Mouse (Mus musculus) ES-Bruce4 (cell line): ENCODE data around the gene Slc35f6. TPM values are rescaled to one million over a fixed set of nuclear protein-coding genes. Genes with fewer than 3 reads are reported as not detected.
"Not testable (repeated sequence)": the region's sequence is repeated elsewhere in the genome, so short reads cannot be mapped to it uniquely, and the experiment has no call there.

Experiments
- H3K27ac ChIP-seq: 2 replicates; pipeline ENCODE4 v1.5.1; 2012; ENCODE audit warnings: low read length, inconsistent platforms; ENCODE audit not compliant: insufficient read depth
- H3K27me3 ChIP-seq: 2 replicates; pipeline ENCODE4 v1.6.1; 2012; ENCODE audit warnings: mild to moderate bottlenecking, low read length, inconsistent platforms; ENCODE audit not compliant: control insufficient read depth, poor library complexity, insufficient read depth, severe bottlenecking
- H3K36me3 ChIP-seq: 2 replicates; pipeline ENCODE4 v1.6.1; 2012; ENCODE audit warnings: inconsistent platforms, mild to moderate bottlenecking, low read length, moderate library complexity; ENCODE audit not compliant: control insufficient read depth, poor library complexity, insufficient read depth, severe bottlenecking
- H3K4me1 ChIP-seq: one replicate; pipeline ENCODE4 v1.8.1; 2011; ENCODE audit warnings: low read length; ENCODE audit not compliant: control insufficient read depth, insufficient read depth
- H3K4me3 ChIP-seq: 2 replicates; pipeline ENCODE4 v1.5.1; 2011; ENCODE audit warnings: low read depth, mild to moderate bottlenecking, low read length
- H3K9ac ChIP-seq: 2 replicates; pipeline ENCODE4 v1.6.1; 2012; ENCODE audit warnings: low read depth, mild to moderate bottlenecking, inconsistent platforms; ENCODE audit not compliant: poor library complexity, severe bottlenecking
- H3K9me3 ChIP-seq: replicated peaks from 2 replicates; pipeline ENCODE4 v1.6.1; 2012; ENCODE audit warnings: mild to moderate bottlenecking, low read length, inconsistent platforms; ENCODE audit not compliant: control insufficient read depth, poor library complexity, insufficient read depth, severe bottlenecking
- CTCF ChIP-seq: IDR thresholded peaks from one replicate; pipeline ENCODE4 v1.8.1; 2011; ENCODE audit warnings: low read depth, low read length
- EP300 ChIP-seq: IDR thresholded peaks from 2 replicates; pipeline ENCODE4 v1.6.1; 2011; ENCODE audit warnings: low read depth, low read length; ENCODE audit not compliant: insufficient read depth
- POLR2A ChIP-seq: IDR thresholded peaks from one replicate; pipeline ENCODE4 v1.8.1; 2011; ENCODE audit warnings: low read length; ENCODE audit not compliant: insufficient read depth
- polyA plus RNA-seq: library from polyadenylated mRNA; stranded (reverse); fragments of >200 nt; gene quantifications from 2 replicates; pipeline ENCODE4 v1.2.4, GENCODE M21; 2011; ENCODE audit warnings: low read depth; ENCODE audit not compliant: missing spikeins, insufficient read depth, insufficient read length

Slc35f6 gene
- polyA plus RNA-seq, 1 experiment: 17.6 TPM

DNA sequence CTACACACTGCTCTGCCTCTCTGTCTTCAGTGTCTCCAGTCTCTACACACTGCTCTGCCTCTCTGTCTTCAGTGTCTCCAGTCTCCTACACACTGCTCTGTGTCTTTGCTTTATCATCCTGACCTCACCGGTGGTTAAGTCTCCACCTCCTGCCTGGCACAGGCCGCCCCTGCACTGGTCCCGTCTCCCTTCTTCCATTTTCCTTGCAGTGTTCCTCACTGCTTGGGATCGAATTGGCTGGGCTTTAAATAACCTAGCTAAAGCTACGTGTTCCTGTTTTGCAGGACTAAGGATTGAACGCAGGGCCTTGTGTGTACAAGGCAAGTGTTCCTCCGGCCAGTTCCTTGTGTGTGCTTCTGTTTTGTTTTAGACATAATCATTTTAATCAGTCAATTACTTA, 22.4 kb downstream of the Slc35f6 start:
- H3K27ac ChIP-seq: no peak overlapping the region
- no peak overlapping the region for H3K4me3 ChIP-seq
- TF ChIP-seq CTCF: no peak
- no peak for TF ChIP-seq EP300
- no peak for TF ChIP-seq POLR2A
- no peaks in the 10 kb centered on the region for H3K4me1 ChIP-seq
- H3K36me3 ChIP-seq: peaks cover 65% of the 10 kb centered on the region
- no peaks in the 10 kb centered on the region for H3K9me3 ChIP-seq
- H3K27me3 ChIP-seq: no peaks in the 10 kb centered on the region
- no peak overlapping the region for H3K9ac ChIP-seq

DNA sequence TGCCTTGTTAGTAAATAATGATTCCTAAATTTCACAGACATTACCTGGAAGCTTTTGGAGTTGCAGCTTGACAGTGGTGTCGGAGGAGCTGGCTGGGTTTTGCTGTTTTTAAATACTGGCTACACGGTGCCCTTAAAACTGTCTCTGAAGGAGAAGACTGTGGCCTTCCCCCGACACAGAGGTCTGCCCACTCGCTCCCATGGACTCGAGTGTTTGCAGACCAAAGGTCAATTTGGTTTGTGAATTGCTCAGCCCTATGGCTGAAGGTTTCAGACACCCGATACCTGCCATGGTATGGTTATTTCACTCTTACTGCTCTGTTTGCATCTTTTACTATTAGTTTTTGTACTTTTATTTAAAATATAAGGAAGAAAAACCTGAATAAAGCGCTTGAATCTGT, 26.3 kb downstream of the Slc35f6 start:
- Histone ChIP-seq H3K9ac (no peak overlapping the region), H3K27ac (no peak overlapping the region), H3K27me3 (no peaks in the 10 kb centered on the region), H3K9me3 (no peaks in the 10 kb centered on the region), H3K4me1 (no peaks in the 10 kb centered on the region), H3K4me3 (no peak overlapping the region), H3K36me3 (peaks cover 58% of the 10 kb centered on the region)
- TF ChIP-seq CTCF: no peak
- TF ChIP-seq EP300: no peak
- no peak for TF ChIP-seq POLR2A

DNA sequence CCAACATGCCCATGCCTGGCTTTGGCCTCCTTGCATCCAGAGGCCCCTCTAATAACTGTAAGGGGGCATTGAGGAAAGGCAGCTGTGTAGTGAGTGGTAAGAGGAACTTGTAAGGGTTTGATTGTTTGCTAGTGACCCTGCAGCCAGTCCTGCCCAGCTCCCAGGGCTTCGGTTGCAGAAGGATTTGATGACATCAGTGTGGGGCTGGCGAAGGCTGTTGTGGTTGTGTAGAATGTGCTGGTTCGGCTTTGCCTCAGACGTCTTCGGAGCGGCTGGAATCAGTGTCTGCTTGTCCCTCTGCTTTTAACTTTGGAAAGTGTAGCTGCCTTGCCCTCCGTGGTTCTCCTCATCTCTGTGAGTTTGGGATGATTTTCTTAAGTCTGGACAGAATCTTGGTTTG, 29.1 kb downstream of the Slc35f6 start:
- Histone ChIP-seq H3K4me1 (no peaks in the 10 kb centered on the region), H3K36me3 (peaks cover 34% of the 10 kb centered on the region), H3K27me3 (no peaks in the 10 kb centered on the region), H3K9ac (no peak overlapping the region), H3K4me3 (no peak overlapping the region), H3K27ac (no peak overlapping the region), H3K9me3 (no peaks in the 10 kb centered on the region)
- TF ChIP-seq EP300 (no peak), CTCF (no peak), POLR2A (no peak)

DNA sequence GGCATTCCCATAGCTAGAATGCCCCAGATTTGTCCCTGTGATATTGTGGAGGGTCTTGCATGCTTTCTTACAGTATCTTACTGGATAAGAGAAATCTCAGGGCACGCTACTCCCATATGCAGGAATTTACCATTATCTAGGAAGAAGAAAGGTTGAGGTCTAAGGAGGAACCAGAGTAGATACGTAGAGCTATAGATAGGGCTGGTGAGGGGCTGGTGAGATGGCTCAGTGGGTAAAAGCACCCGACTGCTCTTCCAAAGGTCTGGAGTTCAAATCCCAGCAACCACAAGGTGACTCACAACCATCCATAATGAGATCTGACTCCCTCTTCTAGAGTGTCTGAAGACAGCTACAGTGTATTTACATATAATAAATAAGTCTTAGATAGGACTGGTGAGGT, 30.3 kb downstream of the Slc35f6 start:
- peaks cover 22% of the 10 kb centered on the region for H3K36me3 ChIP-seq

DNA sequence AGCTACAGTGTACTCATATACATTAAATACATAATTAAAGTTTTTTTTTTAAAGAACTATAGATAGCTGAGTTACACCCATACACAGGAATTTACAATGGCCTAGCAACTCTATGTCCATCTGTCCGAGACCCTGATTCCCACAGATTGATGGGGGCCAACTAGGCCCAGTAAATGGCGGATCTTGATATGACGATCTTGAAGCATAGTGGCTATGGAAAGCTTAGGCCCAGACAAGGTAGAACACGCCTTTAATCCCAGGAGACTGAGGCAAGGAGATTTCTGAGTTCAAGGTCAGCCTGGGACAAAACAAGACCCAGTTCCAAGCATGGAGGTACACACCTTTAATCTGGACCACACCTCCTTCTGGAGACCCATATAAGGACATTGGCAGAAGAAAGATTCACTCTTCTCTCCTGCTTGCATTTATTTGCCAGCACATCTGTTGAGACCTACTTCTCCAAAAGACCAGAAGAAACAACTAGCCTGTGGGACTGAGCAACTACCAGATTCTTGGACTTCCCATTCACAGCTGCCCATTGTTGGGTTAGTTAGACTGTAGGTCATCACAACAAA, 31.1 kb downstream of the Slc35f6 start:
- Histone ChIP-seq H3K4me3 (no peak overlapping the region), H3K9me3 (no peaks in the 10 kb centered on the region), H3K36me3 (peaks cover 17% of the 10 kb centered on the region), H3K27ac (no peak overlapping the region), H3K27me3 (no peaks in the 10 kb centered on the region), H3K9ac (no peak overlapping the region), H3K4me1 (no peaks in the 10 kb centered on the region)
- no peak for TF ChIP-seq CTCF
- TF ChIP-seq EP300: no peak
- TF ChIP-seq POLR2A: no peak

More for the DNA sequence above, 30.3 kb downstream of the Slc35f6 start:
- not testable (repeated sequence) for H3K27me3 ChIP-seq, H3K9ac ChIP-seq, H3K4me3 ChIP-seq, H3K27ac ChIP-seq, H3K9me3 ChIP-seq, H3K4me1 ChIP-seq

DNA sequence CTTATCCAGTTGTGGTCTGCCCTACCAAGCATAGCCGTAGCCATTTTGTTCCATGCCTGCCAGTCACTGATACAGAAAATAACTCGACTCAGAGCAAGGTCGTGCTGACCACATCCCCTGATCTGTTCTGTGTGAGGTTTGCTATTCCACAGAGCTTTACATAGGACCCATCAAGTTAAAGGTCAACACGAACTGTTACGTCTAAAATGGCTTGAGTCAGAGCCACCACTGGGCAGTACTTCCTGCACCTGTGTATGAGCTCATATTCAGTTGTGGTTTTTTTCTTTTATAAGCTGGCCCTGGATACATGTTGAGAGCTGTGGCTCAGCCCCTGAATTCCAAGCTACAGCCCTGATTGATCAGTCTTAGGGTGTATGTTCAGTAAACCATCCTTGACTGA, 31.9 kb downstream of the Slc35f6 start:
- Histone ChIP-seq H3K9ac (no peak overlapping the region), H3K27ac (no peak overlapping the region), H3K4me3 (no peak overlapping the region), H3K9me3 (no peaks in the 10 kb centered on the region), H3K36me3 (peaks cover 10% of the 10 kb centered on the region), H3K4me1 (no peaks in the 10 kb centered on the region), H3K27me3 (no peaks in the 10 kb centered on the region)
- TF ChIP-seq POLR2A (no peak), EP300 (no peak), CTCF (no peak)
